Mouse (Mus musculus) frontal cortex, adult 2 months (tissue): ENCODE results near the gene Adgra1. TPM values are rescaled to one million over a fixed set of nuclear protein-coding genes. Genes with fewer than 3 reads are reported as not detected.

ENCODE experiments used
- DNase-seq, 2 experiments: peaks; one replicate each; pipeline ENCODE4 v3.0.0; 2022; ENCODE audit warnings: low spot score in 1 of 2; ENCODE audit errors: extremely low spot score in 1 of 2
- polyA plus RNA-seq: library from polyadenylated mRNA; depleted of rRNA; stranded (reverse); fragments of >200 nt; gene quantifications from 2 replicates; pipeline ENCODE4 v1.2.3, GENCODE M21; 2012; rRNA removed

Gene Adgra1
- polyA plus RNA-seq = 34.4 and 34.7 TPM in 2 replicates

DNA sequence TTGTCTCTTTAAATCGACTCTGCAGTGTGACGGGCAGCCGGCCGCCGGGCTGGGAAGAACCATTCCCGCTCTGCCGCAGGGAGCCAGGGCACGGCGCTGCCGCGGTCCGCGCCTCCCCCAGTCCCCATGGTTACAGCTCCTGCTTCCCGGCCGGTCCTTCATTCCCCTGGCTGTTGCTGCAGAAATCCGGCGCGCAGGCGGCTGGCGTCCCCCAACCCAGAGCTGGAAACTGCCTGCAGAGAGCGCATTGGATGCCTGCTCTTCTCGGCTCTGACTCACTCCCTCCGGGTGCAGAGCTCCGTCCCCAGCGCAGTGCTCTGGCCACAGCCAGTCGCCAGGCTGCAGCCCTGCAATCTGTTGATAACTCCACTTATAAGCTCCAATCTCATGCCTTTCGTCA is at the start of gene Adgra1:
Gene Adgra1 (plus strand): TSS at position 139 of the 400 bp plus-strand sequence.
- DNase-seq = peak; percentile 89 to 93

DNA sequence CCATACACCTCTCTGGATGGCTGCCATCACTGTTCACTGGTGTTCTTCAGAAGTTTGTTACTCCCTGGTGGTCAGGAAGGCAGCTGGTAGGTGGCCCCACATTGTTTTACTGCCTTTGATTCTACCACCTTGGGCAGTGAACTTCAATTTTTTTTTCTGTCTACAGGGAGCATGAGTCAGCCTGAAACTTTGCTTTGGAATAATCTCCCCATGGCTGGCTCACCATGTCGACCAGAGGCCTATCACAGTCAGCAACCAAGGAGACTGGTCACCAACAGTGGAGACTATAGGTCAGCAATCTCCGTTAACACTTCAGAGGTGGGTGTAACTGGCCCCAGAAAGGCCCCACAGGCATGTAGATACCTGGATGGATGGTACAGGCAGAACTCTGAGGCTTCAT is 46.6 kb upstream of the Adgra1 start:
- DNase-seq = no peak

DNA sequence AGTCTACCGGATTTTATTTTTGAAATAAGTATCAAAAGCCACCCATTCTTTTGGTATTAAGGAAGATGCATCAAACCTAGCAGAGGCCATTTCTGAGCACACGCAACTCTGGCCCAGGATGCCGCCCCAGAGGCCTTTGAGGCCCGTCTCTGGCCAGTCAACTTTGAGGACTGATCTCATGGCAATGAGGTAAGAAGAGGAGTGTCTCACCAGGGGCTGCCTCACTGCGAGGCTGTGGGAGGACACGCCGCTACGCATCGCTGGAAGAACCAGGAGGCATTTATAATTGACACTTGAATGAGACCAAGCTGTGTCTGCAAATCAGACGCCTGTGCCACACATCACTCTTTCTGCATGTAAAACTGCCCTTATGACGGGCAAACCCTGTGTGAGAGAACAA is 45.0 kb upstream of the Adgra1 start:
- DNase-seq = no peak

DNA sequence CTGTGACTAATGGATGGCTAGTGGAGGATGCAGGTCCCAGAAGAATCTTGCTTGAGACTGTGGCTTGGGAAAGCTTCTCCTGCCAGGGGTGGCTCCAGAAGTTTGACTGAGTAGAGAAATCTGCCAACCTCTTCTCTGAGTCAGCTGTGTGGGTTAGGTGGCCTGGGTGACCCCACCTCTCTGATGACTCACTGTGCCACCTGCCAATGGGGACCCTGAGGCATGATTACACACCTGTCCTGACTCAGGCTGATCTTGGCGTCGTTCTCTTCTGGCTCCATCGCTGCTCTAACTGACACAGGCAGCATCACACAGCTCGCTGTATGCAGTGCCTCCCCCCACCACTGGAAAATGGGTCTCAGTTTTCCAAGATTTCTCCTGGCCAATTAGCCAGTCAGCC is 44.3 kb upstream of the Adgra1 start:
- DNase-seq = no peak

DNA sequence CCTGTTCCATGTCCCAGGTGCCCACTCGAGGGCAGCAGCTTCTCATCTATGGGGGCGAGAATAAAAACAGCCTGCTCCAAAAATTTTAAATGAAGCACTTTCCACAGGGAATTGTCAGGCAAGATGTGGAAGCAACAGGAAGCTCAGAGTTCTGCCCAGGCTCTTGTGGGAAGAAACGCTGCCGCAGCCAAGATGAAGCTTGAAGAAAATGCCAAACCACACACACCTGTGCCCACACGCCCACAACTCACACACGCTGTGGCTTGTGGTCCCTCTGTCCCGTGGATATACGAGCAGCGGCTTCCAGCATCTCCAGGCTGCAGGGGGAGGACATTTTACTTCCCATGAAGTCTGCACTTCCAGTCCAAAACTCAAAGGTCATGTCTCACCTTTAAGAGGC is 42.4 kb upstream of the Adgra1 start:
- DNase-seq = peak; percentile 27 to 64

DNA sequence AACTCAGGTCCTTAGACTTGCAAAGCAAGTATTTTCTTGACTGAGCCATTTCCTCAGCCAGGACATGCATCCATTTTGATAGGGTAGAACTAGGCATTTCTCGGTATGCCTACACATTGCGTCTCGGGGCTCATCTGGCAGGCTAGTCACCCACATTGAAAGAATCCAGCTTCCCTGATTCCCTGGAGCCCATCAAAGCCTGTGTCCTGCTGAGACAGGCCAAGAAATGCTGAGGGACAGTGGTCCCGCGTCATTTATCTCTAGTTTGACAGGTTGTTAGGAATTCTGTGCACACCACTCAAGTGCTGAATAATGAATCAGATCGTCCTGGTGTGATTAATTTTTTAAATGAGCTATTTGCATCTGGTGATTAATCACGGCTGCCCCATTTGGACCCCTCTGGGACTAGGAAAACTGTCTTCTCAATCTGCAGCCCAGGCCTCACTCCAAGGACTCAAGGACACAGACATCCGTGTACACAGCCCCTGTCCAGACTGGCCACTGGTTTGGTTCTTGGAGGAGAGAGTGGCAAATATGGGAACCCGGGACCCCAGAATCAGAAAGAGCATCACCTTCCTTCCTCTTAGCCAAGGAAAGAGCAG is 38.9 kb upstream of the Adgra1 start:
- DNase-seq = no peak

DNA sequence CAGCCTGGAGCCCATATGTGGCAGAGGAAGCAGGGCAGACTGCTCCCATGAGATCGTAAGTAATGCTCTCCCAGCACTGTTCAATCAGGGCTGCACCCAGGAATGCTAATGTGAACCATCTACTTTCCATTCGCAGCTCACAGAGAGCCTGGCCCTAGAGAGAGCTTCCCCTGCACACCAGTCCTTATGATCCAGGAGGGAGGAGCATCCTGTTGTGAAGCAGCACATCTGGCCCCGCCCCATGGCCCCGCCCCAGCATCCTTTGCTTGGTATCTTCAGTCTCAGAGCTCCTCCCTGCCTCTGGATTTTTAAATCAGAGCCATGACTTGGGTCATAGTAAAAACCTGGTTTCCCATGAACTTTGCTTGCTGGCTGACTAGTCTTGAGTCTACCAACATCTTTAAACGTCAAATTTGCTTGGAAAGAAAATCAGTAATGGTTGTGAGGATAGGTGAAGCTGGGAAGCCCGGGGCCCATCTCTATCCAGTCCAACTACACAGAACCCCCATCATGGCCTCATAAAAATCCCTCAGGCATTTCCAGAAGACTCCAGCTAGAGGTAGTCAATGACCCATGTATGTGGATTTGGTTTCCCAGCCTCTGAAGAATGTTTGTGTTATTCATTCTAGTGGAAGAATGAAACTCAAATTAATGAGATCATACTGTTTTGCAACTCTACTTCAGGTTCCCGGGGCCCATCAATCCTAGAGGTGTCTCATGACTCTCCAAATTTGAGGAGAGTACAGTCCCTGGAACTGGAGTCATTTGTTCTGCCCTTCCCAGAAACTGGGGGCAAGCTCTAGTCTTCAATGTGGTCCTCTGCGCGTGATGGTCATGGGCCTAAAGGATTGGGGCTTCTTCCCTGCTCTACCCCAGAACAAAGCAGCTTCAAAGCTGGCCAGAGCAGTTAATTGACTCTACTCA is 36.5 kb upstream of the Adgra1 start:
- no peak for DNase-seq

DNA sequence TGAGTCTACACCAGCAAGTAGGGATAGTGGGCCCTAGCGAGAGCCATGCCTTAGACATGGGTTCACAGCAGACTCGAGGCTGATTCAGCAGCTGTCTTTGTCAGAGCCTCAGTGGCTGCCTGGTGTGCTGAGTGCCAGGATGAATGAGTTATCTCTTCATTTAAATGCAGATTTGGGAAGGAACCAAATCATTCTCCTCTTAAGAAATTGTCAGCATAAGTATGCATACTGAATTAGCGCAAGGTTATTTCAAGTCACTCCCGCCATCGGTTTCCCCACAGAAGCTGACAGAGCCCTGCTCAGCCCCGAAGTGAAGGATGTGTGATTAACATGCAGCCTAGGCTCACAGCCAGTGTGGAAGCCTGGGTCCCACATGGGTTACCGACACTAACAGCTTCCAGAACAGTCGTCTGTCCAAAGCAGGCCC is 27.8 kb upstream of the Adgra1 start:
- peak in 1 of 2 experiments; percentile 65 for DNase-seq

DNA sequence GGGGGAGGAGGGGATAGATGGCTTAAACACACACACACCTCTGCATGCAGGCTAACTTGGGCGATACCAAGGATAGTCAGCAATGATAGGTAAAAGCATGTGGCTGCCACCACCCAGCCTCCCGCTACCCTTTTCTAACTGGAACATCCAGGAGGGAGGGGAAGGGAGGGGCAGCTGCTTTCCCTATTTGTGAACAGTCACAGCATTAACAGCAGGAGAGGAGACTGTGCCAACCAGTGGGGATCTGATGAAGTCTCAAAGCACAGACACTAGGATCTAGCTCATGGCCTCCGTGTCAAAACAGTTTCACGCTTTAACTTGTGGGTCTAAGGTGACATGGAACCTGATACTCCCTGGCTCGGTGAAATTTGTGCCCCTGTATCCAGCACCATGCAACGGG is 23.9 kb upstream of the Adgra1 start:
- no peak for DNase-seq

DNA sequence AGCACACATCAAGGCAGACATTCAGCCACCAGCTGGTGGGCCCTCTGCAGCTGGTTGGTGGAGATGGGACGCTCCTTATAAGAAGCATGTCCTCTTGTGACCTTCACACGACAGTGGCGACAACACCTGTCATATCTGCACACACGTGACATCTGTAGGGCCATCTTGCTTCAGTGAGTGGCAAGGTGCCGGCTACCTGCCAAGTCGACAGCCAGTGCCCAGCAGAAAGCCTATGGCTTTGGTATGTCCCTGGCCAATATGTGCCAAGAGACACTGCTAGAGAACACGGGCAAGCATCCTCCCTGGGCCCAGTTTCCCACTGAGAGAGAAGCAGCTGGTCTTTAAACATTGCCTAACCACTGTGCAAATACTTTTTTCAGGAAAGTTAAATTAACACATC is 22.3 kb upstream of the Adgra1 start:
- DNase-seq = no peak

DNA sequence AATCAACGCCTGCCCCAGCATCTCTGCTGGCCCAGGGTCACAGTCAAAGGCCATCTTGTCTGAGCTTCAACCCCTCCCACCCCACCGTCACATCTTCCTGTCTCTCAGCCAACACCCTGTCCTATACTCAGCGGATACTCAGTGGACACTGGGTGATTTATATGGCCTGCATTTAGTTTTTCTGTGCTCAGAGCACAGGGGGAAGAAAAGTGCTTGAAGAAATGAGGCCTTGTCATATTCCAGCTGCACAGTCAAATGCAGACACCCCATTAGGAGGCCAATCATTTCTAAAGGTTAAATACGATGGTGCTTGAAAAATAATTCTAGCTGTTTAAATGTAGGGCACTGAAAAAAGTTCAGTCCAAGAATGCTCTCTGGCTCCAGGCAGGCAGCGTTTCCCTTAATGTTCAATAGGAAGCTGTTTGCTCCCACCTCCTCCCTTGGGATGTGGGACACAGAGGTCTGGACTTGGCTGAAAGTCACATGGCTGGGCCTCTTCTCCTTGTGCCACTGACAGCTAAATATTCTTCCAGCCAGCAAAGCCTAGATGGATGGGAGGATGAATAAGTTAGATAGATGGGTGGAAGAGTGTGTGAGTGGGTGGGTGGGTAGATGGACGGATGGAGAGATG is 20.3 kb upstream of the Adgra1 start:
- no peak for DNase-seq

DNA sequence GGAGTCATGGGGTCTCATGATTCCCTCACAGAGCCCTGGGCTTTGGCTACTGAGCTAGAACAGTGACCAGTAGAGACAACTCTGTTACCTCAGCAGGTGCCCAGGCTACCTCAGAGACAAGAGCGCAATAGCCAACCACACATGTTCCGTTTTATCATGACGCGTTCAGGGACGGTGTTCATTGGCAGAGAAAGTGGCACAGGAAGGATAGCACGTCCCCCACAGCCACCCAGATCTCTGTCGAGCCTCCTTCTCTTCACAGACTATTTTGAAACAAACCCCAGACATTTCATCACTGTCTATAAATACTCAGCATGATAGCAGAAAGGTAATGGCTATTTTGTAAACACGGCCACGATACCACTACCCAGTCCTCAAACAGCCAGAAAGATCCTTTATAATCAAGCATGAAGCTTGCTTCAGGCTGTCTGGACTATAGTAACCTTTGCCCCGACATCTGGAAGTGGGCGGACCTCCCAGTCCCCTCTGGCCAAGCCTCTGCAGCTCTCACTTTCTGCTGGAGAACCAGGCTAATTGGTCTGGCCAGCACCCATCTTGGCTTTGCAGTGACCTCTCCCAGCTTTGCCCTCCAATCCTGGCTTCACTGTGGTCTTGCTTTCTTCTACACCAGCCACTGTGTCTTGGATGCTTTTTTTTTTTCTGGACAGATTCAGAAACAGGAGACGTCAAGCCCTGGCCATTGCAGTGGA is 11.5 kb upstream of the Adgra1 start:
- DNase-seq = peak in 1 of 2 experiments; percentile 55

DNA sequence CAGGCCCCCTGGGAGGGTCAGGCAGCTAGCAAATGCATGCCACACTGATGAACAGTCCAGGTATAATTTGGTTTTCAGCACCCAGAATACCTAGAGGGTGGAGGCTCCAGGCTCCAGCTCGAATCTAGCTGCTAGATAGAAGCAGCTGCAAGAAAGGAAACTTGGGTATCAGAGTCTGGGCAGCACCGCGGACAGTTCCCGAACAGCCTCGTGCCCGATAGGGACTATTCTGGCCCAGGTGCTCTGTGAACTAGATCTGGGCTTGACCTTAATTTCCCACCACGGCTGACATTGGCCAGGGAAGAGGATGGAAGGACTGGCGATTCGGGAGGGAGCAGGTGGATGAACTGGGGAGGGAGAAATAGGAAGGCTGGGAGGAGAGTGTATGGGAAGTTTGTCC is 6.3 kb upstream of the Adgra1 start:
- DNase-seq = no peak

DNA sequence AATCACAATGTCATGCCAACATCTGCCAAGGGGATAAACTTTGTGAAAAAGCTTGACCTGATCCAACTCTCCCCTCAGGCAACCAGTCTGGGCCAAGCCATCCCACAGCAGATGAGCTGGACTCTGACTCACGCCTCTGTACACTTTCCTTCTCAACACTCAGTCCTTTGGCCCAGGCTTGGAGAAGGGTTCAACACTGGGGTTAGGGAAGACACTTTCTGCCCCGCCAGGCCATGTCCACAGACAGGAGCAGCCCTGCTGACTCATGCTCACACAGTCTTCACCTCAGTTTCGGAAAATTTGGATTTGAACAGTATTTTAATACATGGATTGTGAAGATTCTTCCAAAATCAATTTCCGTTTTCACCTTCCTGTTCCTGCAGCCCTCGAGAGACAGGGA is 442 bp upstream of the Adgra1 start:
- DNase-seq = peak in 1 of 2 experiments; percentile 32

DNA sequence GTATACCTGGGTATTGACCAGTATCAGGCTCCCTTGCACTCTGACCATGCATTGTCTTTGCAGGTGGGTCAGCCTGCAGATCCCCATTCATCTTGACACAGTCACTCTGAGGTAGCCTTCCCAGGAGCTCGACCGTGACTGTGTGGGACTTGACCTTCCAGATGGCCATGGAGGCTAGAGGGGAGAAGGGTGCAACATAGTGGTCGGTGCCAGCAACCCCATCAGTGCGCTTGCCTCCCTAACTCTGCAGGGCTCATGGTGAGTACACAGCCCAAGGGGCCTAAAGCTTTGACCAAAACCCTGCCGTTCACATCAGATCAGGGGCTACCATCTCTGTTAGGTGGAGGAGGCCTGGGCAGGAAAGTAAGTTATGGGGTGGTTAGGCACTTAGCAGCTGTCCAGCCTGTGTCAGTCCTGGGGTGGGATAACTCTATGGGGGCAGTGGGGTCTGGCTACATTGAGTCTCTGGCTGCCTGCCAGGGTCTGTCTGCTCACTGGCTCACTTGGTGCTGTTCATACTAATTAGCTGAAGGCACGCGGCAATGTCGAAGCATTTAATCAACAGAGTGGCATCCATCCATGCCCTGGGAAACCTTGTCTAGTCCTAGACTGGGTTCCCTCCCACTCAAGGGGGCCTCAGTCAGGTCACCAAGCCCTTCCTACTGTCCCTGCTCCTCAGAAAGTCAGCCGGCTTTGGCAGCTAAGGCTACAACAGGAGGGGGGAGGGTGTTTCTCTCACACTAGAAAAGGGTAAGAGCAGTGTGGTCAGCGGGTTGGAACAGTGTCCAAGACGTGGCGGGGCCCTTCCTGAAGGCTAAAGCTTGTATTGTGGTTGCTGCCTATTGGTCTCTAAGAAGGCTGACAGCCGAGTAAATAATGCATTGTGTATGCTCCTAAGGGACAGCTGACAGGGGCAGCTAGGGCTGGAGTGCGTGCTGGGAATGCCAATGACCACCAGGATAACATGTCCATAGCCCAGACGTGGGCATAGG is 1.5 kb downstream of the Adgra1 start:
- DNase-seq = peak in 1 of 2 experiments; percentile 36

DNA sequence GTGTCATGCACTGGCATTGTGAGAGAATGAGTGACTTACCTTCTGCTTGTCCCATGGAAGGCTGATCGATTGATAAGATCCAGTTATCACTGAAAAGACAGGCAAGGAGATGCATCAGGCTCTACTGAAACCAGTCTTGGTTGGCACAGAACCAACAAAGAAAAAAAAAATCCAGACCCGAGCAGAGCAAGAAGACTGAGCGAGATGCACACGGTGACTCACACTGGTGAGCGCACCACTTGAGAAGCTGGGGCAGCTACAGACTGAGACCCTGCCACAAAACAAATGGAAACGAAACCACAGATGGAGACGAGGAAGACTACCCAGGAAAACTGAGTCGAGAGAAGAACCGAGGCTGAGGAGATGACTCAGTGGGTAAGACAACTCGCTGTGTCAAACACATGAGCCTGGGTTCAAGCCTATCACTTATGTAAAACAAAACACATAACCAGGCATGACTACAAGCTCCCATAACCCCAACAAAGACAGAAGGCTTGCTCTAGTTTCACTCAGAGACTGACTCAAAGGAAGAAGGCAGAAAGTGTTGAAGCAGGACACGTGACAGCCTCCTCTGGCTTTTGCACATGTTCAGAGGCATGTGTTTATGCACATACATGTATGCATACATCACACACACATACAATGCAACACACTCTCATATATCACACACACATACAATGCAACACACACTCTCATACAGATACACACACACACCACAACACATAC is 6.6 kb downstream of the Adgra1 start:
- DNase-seq = peak in 1 of 2 experiments; percentile 51

DNA sequence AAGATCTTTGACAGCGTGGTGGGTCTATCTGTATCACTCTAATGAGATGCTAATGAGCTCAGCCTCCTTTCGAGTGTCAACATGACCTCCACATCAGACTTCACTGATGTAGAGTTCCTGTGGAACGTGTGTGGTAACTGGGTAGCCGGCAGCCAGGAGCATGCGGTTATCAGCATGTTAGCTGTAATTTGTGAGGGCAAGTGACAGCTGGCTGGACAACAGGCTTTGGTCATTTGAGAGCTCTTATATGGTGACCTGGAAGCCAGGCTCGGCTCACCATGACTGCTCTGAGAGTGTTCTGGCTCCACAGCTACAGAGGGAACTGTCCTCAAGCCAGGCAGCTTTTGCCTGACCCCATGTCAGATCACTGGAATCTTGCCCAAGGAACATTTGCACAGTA is 8.4 kb downstream of the Adgra1 start:
- no peak for DNase-seq

DNA sequence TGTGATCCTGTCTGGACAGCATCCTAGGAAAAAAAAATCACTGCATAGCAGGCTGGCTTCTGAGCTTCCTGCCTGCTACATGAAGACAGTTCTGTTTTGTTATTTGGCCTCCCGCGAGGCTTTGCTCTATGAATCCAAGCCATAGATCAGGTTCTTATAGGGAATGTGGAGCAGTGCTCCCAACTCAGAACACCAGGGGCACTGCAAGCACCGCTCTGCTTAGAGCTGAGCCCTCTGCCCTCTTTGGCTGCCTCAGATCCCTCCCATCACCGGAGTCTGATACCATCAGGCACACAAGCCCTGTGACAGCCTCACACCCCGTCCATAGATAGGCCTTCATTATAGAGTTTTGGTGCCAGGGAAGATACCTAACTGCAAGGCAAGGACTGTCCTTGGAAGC is 9.2 kb downstream of the Adgra1 start:
- DNase-seq = no peak

DNA sequence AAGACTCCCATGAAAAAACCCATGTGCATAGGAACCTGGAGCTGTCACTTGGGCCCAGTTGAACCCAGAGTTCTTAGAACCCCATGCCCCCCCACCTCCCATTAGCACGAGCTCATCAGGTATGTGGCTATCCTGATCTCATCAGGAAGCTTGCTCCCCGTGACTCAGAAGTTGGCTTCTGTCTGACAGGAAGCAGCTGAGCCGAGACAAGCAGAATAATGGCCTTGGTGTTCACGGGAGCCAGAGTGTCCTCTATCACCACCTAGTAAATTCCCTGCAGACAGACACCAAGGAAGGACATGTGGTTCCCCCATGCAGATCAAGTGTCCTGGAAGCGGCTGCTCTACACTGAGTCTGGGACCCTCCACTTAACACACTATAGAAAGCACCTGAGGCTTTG is 9.8 kb downstream of the Adgra1 start:
- DNase-seq = no peak
